Mouse (Mus musculus) left cerebral cortex, postnatal 10 days (tissue): ENCODE measurements around the gene Coasy. TPM values are rescaled to one million over a fixed set of nuclear protein-coding genes. Genes with fewer than 3 reads are reported as not detected.

Source experiments
- DNase-seq, 2 experiments: peaks; one replicate each; pipeline ENCODE4 v3.0.0; 2021 to 2022; ENCODE audit warnings: low spot score in 2 of 2, mixed read lengths in 1 of 2; ENCODE audit errors: extremely low spot score in 1 of 2
- intact Hi-C: fragments of 180-260 bp; cut with DNase I; formaldehyde crosslinking; loops from one replicate; pipeline ENCODE4 v1.15.1; 2025
- total RNA-seq, 2 experiments: library from RNA; stranded (reverse); gene quantifications; 2 replicates each; pipeline ENCODE4 v1.2.3; 2021

The Coasy gene
- total RNA-seq, 2 experiments from 2014 or later, result 32.3 to 32.4 TPM

DNA sequence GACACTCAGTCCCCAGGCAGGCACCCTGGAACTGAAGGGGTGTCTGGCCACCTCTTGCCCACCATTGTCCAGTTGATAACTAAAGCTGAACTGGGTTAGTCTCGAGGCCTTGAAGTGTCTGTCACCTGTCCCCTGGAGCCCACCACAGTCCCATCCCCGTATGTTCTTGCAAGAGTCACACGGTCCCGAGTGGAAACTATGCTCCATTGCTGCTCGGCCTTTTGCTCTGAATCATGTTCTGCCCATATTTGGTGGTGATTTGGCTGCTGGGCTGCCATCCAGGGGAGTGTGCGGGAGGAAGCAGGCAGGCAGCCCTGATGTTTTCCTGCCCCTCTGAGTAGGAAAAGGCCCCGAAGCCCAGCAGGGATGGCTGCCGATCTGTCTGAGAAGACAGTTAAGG, 22.2 kb upstream of the Coasy start:
- DNase-seq, result peak in 1 of 2 experiments; percentile 87

DNA sequence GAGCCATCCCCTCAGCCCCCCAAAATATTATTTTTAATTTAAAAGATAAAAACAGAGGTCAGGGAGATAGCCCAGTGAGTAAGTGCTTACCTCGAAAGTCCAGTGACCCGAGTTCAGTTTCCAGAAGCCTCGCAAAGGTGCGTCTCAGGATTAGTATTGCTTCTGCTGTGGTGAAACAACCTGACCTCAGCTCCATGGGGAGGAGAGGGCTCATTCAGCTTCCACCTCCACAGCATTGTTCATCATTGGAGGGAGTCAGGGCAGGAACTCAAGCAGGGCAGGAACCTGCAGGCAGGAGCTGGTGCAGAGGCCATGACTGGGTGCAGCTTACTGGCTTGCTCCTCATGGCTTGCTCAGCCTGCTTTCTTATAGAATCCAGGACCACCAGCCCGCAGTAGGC, 21.3 kb upstream of the Coasy start:
- intact Hi-C loops, result no loop called here
- DNase-seq, result no peak

More for the DNA sequence above, 22.2 kb upstream of the Coasy start:
- intact Hi-C loops, result no loop called here

DNA sequence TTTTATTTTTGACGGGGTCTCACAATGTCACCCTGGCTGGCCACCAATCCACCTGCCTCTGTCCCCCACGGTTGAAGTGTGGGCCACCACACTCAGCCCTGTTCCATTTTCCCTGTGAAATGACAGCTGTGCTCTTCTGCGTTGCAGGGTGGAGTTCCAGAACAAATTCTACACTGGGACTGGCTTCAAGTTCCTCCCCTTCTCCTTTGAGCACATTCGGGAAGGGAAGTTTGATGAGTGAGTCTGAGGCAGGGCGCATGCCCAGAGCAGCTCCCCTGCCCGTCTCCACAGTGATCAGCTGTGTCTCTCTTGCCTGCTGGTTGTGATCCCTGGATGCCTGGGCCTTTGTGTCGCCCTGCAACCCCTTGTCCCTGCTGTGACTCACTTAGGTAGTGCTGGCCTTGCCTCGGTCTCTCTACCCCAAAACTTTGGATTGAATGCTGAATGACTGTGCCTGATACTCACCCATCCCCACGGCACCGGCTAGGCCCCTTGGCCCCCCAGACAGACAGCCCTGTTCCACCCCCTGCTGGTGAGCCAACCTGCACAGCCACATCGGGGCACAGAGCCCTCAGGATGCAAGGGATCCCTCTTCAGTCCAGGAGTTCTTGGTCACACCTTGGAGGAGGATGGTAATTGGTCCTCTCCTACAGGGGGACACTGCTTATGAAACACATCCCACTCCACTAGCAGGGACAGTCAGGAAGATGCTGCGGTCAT, 20.0 kb upstream of the Coasy start:
- no peak for DNase-seq
- intact Hi-C loops, result no loop called here

DNA sequence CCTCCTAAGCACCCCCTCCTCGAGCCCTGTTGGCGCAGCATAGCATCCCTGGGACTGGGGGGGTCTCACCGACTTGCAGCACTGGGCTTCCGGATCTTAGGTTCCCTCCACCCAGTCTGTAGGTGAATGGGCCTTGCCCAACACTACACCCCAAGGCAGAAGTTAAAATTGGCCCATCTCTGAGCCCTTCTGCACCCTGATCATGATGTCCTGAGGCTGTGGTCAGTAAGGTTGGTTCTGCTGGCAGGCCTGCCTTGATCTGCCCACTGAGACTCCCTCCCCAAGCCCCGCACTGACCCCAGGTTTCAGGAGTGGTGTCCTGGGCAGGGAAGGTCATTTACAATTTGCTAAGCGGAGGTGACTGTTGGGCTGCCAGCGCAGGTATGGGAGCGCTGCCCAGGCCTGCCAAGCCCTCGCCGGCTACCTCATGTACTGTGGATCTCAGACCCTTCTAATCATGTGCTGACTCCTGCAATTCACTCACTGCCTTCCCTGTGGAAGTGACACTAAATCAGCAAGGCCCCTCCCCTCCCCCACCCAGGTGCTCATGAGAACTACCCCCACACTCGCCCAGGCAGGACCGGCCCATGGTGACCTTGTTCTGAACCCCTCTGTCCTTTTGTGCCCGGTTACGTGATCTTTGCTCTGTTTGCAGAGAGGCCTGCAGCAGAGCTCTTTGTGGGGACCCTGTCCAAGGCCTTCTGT, 19.2 kb upstream of the Coasy start:
- intact Hi-C loops, result no loop called here
- no peak for DNase-seq

DNA sequence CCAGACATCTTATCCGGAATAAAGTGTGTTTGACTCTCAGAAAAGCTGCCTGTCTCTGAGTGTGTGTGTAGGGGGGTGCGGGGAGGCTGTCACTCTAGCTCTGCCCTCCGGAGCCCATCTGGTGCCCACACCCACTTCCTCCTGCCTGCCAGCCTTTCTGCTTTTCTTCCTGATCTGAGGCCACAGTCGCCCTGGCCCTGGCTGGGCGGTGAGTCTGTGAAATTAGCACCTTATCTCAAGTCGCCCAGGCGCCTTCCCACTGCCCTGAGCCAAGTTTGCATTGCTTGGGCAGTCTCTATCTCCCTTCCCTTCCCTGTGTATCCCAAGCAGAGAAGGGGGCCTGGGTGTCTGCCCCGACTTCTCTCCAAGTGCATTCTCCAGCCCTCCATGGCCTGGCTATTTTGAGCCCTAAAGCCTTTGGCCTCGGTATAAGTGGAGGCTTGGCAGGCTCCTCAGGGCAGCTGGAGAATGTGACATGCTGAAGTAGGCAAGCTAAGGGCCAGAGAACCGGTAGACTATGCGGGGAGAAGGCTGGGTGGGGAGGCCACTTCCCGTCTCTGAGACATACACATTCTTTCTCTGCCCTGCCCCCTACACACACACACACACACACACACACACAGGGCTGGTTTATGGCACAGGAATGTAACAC, 18.6 kb upstream of the Coasy start:
- intact Hi-C loops, result no loop called here
- peak in 1 of 2 experiments; percentile 67 for DNase-seq

DNA sequence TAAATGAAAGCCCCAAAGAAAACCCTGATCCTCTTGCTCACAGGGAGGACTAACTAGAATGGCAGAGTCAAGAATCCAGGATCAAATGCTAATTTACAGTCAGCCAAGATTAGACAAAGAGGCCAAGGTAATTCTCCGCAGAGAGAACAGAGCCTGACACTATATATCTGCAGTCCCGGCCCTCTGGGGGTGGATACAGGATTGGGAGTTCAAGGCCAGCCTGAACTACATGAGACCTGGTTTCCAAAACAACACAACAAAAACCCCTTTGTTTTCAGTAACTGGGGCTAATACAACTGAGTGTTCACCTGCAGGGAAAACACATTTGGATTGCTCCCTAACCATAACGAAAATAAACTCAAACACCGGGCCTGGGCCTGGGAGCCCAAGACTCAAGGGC, 17.9 kb upstream of the Coasy start:
- intact Hi-C loops, result no loop called here
- no peak for DNase-seq

DNA sequence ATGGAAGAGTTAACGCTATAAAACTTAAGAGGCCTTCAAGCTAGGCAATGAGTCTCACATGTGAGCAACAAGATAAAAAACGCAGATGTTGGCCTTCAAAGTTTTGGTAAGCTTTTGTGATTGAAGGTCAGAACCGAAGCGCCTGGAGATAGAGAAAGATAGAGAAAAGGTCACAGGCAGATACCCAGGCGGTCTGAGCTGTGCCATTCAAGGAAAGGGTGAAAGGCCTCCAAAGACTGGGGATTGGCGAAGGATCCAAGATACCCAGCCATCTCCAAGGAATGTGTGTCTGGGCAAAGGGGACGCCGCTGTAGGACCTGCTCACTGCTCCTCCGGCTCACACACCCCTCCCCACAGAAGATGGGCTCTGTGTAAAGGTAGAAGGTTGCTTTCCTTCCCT, 17.4 kb upstream of the Coasy start:
- intact Hi-C loops, result no loop called here
- no peak for DNase-seq

DNA sequence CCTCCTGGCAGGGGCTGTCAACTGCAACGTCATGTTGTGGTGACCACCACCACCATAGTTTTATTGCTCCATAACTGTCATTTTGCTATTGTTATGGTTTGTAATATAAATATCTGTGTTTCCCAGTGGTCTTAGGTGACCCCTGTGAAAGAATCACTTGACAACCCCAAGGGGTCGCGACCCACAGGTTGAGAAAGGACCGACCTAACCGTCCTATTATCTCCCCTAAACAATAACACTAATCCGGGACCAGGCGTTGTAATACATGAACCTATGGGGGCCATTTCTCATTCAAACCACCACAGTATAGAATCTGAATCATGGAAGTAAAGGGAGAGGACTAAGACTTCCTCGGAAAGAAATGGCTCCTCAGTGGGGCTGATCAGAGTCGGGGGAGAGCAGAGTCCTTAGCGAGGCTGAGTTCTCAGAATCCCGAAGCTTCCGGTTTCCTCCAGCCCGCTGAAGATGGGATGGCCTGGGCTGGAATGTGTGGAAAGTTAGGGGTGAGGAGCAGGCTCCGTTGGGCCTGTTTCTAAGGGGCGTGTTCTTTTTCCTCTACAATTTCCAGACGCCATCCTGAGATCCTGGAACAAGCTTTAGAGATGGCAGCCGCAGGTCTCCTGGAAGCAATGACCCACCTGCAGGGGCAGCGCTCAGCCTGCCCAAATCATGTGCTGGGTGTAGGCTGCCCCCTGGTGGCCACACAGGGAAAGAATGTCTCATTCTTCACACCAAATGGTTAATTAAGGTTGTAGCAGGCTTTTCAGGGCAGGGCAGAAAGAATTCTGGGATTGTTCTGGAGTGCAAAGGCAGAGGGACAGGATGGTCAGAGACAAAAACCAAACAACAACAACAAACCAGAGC, 15.6 kb upstream of the Coasy start:
- DNase-seq, result peak; percentile 65 to 88
- intact Hi-C loops, result loop anchor here (2.0 kb wide), 1 partner anchor 84 kb away; no protein-coding TSS in a partner anchor

DNA sequence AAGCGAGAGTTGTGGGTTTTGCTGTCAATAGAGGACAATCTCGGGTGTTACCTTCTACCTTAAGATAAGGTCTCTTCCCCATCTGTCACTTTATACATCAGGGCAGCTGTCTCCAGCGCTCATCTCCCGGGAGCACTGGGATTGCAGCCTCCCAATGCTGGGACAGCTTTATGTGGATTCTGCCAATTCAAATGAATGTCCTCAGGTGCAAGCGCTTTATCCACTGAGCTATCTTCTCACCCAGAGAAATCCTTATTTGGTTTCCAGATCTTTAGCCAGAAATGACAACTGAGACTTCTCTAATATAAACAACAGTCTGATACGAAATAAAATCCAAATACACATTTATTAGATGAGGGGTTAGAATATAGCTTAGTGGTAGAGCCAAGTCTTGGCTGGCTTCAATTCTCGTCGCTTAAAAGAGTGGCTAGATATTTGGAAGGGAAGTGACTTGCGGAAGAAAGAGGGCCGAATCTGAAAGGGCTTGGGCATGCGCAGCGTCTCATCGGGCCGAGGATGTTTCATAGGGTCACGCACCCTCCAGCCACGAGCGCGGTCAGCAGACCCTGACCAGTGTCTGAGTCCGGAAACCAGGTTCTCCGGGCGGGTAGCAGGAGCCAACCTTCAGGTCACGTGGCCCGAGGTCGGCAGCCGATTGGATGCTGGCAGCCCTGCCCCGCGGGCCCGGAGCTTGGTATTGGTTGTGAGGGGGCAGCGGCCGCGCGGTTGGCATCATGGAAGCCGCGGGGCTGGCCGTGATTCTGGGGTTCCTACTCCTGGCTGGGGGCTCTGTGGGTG, 12.8 kb upstream of the Coasy start, which contains the start of gene Naglu:
Gene Naglu, plus strand, starts transcription at position 622 of the 798 bp plus-strand sequence.
- peak; percentile 94 to 98 for DNase-seq
- intact Hi-C loops, result no loop called here

DNA sequence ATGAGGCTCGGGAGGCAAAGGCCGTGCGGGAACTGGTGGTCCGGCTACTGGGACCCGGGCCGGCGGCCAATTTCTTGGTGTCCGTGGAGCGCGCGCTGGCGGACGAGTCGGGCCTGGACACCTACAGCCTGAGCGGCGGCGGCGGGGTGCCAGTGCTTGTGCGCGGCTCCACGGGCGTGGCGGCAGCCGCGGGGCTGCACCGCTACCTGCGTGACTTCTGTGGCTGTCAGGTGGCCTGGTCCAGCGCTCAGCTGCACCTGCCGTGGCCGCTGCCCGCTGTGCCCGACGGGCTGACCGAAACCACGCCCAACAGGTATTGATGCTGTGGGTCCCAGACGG, 12.2 kb upstream of the Coasy start:
- DNase-seq, result no peak
- intact Hi-C loops, result no loop called here

DNA sequence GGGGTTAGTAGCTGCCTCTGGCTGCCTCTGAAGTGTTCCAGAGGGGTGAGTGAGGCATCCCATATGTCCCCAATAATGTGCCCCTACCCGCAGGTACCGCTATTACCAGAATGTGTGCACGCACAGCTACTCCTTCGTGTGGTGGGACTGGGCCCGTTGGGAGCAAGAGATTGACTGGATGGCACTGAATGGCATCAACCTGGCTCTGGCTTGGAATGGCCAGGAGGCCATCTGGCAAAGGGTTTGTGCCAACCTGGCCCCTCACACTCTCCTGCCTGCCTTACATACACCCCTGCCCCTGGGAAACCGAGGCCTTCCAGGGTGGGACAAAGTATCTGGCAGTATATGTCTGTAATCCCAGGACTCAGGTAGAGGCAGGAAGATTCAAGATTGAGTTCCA, 11.4 kb upstream of the Coasy start:
- intact Hi-C loops, result no loop called here
- DNase-seq, result no peak

DNA sequence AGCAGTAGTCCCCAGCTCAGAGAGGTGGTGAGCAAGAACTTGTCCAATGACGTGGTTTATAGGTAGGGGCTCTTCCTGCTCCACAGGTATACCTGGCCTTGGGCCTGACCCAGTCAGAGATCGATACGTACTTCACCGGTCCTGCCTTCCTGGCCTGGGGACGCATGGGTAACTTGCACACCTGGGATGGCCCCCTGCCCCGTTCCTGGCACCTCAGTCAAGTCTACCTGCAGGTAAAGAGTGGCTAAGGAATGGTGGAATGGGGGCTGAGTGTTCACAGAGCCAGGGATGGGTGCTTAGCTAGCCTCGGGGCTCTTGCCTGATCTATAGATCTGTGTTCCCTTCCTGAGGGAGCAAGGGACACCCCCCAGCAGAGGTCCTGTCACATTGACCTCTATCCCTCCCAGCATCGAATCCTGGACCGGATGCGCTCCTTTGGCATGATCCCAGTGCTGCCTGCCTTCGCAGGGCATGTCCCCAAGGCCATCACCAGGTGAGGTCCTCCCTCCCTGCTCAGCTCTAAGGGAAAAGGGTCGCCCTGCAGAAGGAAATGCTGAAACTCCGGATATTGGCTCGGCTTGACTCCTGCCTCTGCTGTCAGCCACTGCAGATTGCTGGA, 10.4 kb upstream of the Coasy start:
- intact Hi-C loops, result no loop called here
- no peak for DNase-seq

DNA sequence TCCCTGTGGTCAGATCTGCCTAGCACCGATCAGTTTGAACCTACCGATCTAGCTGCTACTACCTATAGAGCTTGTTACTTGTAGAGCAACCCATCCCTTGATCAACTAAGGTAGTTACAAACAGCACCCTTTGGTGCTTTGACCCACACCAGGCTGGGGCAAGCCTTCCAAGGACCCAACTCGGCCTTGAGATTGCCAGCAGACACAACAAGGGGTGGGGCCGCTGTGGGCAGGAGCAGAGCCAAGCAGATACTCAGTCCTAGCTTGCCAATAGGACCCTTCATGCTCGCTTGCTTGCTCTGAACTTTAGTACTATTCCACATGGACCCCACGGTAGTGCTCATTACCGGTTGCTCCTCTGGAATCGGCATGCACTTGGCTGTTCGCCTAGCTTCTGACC, 4.2 kb upstream of the Coasy start, which contains the start of gene Hsd17b1:
Gene Hsd17b1, plus strand, starts transcription at position 291 of the 400 bp plus-strand sequence.
- no peak for DNase-seq
- intact Hi-C loops, result no loop called here

DNA sequence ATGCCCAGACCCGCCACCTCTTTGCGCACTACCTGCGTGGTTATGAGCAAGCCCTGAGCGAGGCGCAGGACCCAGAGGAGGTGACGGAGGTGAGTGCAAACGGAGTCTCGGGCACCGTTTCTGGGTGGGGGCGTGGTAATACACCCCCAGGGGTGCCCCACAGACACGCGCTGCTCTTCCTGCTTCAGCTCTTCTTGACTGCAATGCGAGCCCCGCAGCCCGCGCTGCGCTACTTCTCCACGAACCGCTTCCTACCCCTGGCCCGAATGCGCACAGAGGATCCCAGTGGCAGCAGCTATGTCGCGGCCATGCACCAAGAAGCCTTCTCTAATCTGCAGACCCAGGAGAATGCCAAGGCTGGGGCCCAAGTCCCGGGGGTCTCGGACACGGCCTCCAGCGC, 2.6 kb upstream of the Coasy start:
- DNase-seq, result peak in 1 of 2 experiments; percentile 32
- intact Hi-C loops, result loop anchor here (5.0 kb wide), 1 partner anchor 98 kb away; the partner anchor contains the start of gene Ccr10

DNA sequence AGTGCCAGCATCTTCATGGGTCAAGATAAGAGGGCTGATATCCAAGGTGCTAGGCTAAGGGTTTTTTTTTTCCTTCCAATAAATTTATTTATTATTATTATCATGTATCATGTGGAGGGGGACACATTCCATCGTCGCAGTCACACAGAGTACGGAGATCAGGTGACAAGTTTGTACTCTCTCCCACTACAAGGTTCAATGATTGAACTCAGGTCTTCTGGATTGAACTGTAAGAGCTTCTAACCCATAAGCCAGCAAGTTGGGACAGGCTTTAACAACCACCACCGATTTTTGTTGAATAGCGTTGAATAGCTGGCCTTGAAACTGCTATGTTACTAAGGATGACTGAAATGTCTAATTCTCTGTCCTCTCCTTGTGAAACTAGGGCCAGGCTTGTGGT, 1.9 kb upstream of the Coasy start:
- intact Hi-C loops, result loop anchor here (5.0 kb wide), 1 partner anchor 97 kb away; the partner anchor contains the start of gene Ccr10
- no peak for DNase-seq

DNA sequence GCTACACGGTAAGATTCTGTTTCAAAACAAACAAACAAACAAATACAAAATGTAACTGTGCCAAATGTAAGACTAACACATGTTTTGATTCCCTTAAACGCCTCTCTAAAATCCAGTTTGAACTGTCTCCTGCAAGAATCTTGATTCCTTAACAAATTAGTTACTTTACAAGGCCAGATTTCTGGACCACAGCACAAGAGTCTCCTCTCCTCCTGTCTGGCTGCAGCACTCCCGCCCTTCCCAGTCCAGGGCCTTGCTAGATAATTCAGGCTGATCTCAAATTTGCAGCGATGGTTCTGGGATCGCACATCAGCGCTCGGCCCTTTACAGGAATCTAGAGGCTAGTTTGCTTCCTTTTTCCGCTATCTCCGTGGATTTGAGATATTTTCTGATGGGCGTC, 706 bp upstream of the Coasy start:
- intact Hi-C loops, result loop anchor here (5.0 kb wide), 1 partner anchor 96 kb away; the partner anchor contains the start of gene Ccr10
- DNase-seq, result peak in 1 of 2 experiments; percentile 18

DNA sequence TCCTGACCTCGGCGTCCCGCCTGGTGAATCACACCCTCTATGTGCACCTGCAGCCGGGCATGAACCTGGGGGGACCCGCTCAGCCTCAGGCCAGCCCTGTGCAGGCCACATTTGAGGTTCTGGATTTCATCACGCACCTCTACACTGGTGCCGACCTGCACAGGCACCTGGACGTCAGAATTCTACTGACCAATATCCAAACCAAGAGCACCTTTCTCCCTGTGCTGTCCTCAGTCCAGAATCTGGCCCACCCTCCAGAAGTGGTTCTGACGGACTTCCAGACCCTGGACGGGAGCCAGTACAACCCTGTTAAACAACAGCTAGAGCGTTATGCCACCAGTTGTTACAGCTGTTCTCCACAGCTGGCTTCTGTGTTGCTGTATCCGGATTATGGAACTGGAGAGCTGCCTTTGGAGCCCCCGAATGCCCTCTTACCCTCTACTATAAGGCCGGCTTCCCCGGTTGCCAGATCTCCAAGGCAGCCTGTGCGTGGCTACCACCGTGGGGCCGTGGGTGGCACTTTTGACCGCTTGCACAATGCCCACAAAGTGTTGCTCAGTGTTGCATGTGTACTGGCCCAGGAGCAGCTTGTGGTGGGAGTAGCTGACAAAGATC, 825 bp downstream of the Coasy start:
- DNase-seq, result peak in 1 of 2 experiments; percentile 65
- intact Hi-C loops, result loop anchor here (5.0 kb wide), 1 partner anchor 94 kb away; the partner anchor contains the start of gene Ccr10
